Mouse (Mus musculus): ENCODE measurements around the gene Rab19.

- no peak for TF ChIP-seq POLR2A (IDR thresholded peaks at IDR 0.05; ENCODE audit: control insufficient read depth in 1 of 2, insufficient read depth in 1 of 2, low read depth in 1 of 2, low read length in 2 of 2, poor library complexity in 1 of 2)
- TF ChIP-seq CTCF (IDR thresholded peaks at IDR 0.05 in 2 of 3, conservative IDR thresholded peaks at IDR 0.05 in 1 of 3; ENCODE audit: control insufficient read depth in 1 of 3, insufficient read depth in 1 of 3, low read depth in 2 of 3, low read length in 3 of 3, poor library complexity in 1 of 3, severe bottlenecking in 1 of 3), result no peak
- no peak for TF ChIP-seq NELFE (IDR thresholded peaks at IDR 0.05; ENCODE audit: low read depth, low read length)
- no peak for TF ChIP-seq ZKSCAN1 (IDR thresholded peaks at IDR 0.05; ENCODE audit: low read depth, low read length)
- no peak for TF ChIP-seq USF2 (IDR thresholded peaks at IDR 0.05; ENCODE audit: borderline replicate concordance in 1 of 2, insufficient read depth in 1 of 2, low read depth in 1 of 2, low read length in 2 of 2)
- TF ChIP-seq MYC (IDR thresholded peaks at IDR 0.05; ENCODE audit: low read depth, low read length), result no peak
- TF ChIP-seq POLR2AphosphoS5 (IDR thresholded peaks at IDR 0.05; ENCODE audit: borderline replicate concordance, low read depth, low read length), result no peak
Observed at GRCm38 (mm10) chr6:39373301-39373955, 7.5 kb upstream of the Rab19 start.

Measured in MEL (cell line).